Mouse (Mus musculus): Measurements from ENCODE around the gene Cul9.

DNA sequence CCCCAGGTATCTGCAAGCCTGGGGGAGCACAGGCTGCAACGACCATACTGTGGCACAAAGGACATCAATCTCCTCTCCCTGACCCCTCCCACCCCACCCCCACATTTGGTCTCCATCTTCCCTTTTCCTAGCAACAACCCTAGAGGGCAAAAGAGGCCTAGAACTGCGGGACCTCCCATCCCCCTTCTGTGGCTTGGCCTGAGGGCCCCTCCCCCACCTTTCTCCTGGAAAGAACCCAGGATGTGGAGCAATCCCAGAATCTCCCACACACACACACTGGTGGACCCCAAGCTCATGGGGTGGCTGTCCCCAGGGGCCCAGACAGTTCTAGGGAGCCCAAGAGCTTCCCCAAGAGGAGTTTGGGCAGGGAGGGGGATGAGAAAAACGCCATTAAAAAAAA, 1.7 kb upstream of the Cul9 start:
- TF ChIP-seq GATA1 (IDR thresholded peaks at IDR 0.05; ENCODE audit: borderline replicate concordance, low read length) (no peak), FLI1 (IDR thresholded peaks at IDR 0.05; ENCODE audit: low read length) (no peak)
